Comparison of ENCODE assay signal across 11 mouse cellular contexts in genomic region chr5:110439565-110440310, GRCm38 (mm10). TPM values are rescaled to one million over a fixed set of nuclear protein-coding genes. Genes with fewer than 3 reads are reported as not detected.
DNase-seq lines count a peak whose midpoint lies in the region; ATAC-seq and TF ChIP-seq lines count a peak whose summit lies in the region.
"Had no signal": no experiment of that assay in that cellular context is flagged by ENCODE, and none has a peak within 500 bp of the region (broad histone marks: within the 10 kb centered on the region; RNA-seq: fewer than 3 reads in every experiment).

No protein-coding gene starts in this region.

- intact Hi-C loops in heart, postnatal 10 days (cut with DNase I) = no loop called here

- H3K36me3 ChIP-seq in kidney, adult 2 months (ENCODE audit: control insufficient read depth, insufficient read depth, low read length) = no peaks in the 10 kb centered on the region
- no peaks in the 10 kb centered on the region for H3K36me3 ChIP-seq in kidney, embryonic 14.5 days (ENCODE audit: control insufficient read depth, insufficient read depth, low read length)
- no peaks in the 10 kb centered on the region for H3K36me3 ChIP-seq in hindbrain, postnatal 0 days (ENCODE audit: insufficient read depth, low read length)
- H3K36me3 ChIP-seq: limb, embryonic 12.5 days had no signal

- no peak overlapping the region for H3K9ac ChIP-seq in kidney, embryonic 14.5 days (ENCODE audit: low read depth, low read length)
- H3K9ac ChIP-seq in hindbrain, postnatal 0 days (replicated peaks; ENCODE audit: low read length) = no peak overlapping the region
- H3K9ac ChIP-seq: limb, embryonic 12.5 days had no signal

- H3K4me2 ChIP-seq in kidney, embryonic 14.5 days (replicated peaks; ENCODE audit: low read depth, low read length) = no peak overlapping the region; the same call in 1 of the 2 replicates
- no peak overlapping the region for H3K4me2 ChIP-seq in hindbrain, postnatal 0 days (ENCODE audit: low read depth, low read length)
- H3K4me2 ChIP-seq: limb, embryonic 12.5 days had no signal

- no peaks in the 10 kb centered on the region for H3K9me3 ChIP-seq in kidney, embryonic 14.5 days (ENCODE audit: control insufficient read depth, low read length)
- H3K9me3 ChIP-seq in hindbrain, postnatal 0 days (ENCODE audit: low read length) = no peaks in the 10 kb centered on the region
- H3K9me3 ChIP-seq: limb, embryonic 12.5 days had no signal

- no peak overlapping the region for H3K4me3 ChIP-seq in kidney, adult 2 months (ENCODE audit: insufficient read depth, low read depth, low read length)
- no peak overlapping the region for H3K4me3 ChIP-seq in kidney, embryonic 14.5 days (ENCODE audit: low read length)
- H3K4me3 ChIP-seq in hindbrain, postnatal 0 days (ENCODE audit: low read length) = no peak overlapping the region
- H3K4me3 ChIP-seq: limb, embryonic 12.5 days had no signal

- no peak for ATAC-seq in kidney, embryonic 14.5 days (ENCODE audit: low FRiP score, low TSS enrichment)
- no peak for ATAC-seq in hindbrain, postnatal 0 days

- H3K27me3 ChIP-seq in kidney, adult 2 months (replicated peaks; ENCODE audit: control insufficient read depth, insufficient read depth, low read length) = no peaks in the 10 kb centered on the region
- no peaks in the 10 kb centered on the region for H3K27me3 ChIP-seq in kidney, embryonic 14.5 days (ENCODE audit: control insufficient read depth, insufficient read depth, low read length)
- no peaks in the 10 kb centered on the region for H3K27me3 ChIP-seq in hindbrain, postnatal 0 days (ENCODE audit: insufficient read depth, low read length)
- H3K27me3 ChIP-seq: limb, embryonic 12.5 days had no signal

- DNase-seq in kidney, adult 2 months = peak; percentile 85
- DNase-seq in cerebellum, adult 18-20 months = peak; percentile 78 to 82
- DNase-seq in heart, postnatal 10 days = peak; percentile 67 to 73
- peak; percentile 49 for DNase-seq in lung, postnatal 25 days (ENCODE audit: low spot score)
- no peak for DNase-seq in urinary bladder, adult 2 months (ENCODE audit: low spot score)
- no peak for DNase-seq in thymus, postnatal 4 days
- no peak for DNase-seq in hindbrain, postnatal 0 days (ENCODE audit: low spot score)
- DNase-seq: right cerebral cortex, postnatal 4 days; thymus, adult 2 months had no signal

- TF ChIP-seq CTCF in kidney, adult 2 months (conservative IDR thresholded peaks at IDR 0.05; ENCODE audit: insufficient read depth, insufficient read length, low read depth, low read length) = no peak
- TF ChIP-seq CTCF in hindbrain, postnatal 0 days (IDR thresholded peaks at IDR 0.05; ENCODE audit: low read depth) = no peak

- H3K27ac ChIP-seq in kidney, adult 2 months (ENCODE audit: insufficient read depth, low read depth, low read length) = no peak overlapping the region
- no peak overlapping the region for H3K27ac ChIP-seq in kidney, embryonic 14.5 days (ENCODE audit: low read depth, low read length)
- no peak overlapping the region for H3K27ac ChIP-seq in hindbrain, postnatal 0 days
- H3K27ac ChIP-seq: limb, embryonic 12.5 days had no signal

- no peak for TF ChIP-seq POLR2A in kidney, adult 2 months (IDR thresholded peaks at IDR 0.05; ENCODE audit: low read depth, low read length)

- H3K4me1 ChIP-seq in kidney, adult 2 months (ENCODE audit: control insufficient read depth, insufficient read depth, low read length) = peaks cover 28% of the 10 kb centered on the region
- peaks cover 5% of the 10 kb centered on the region; the same call in 1 of the 2 replicates for H3K4me1 ChIP-seq in kidney, embryonic 14.5 days (ENCODE audit: control insufficient read depth, insufficient read depth, low read length)
- H3K4me1 ChIP-seq in hindbrain, postnatal 0 days (ENCODE audit: insufficient read depth, low read length) = 0 out of 2 replicates have a peak, but pooled peaks cover 7% of the 10 kb centered on the region

- 55% methylated on average over 3 of the region's 3 CpGs for WGBS in kidney, adult 2 months
- WGBS in kidney, embryonic 14.5 days = 73% methylated on average over 3 of the region's 3 CpGs
- 69% methylated on average over 3 of the region's 3 CpGs for WGBS in hindbrain, postnatal 0 days

RNA-seq across cellular contexts. Expression of gene Fbrsl1, which starts 8.6 kb away (rescaled TPM):
- 38.2 and 47.0 TPM in 2 replicates for polyA plus RNA-seq in kidney, adult 2 months (2012; rRNA removed)
- 15.7 and 16.7 TPM in 2 replicates for polyA plus RNA-seq in kidney, embryonic 14.5 days (2014; fragmentation: Nextera tagmentation; extraction: Ambion mirVana)
- 10 to 100 TPM; 51.1 to 55.1 TPM for total RNA-seq in heart, postnatal 10 days (2021)
- 22.1 and 36.4 TPM in 2 replicates for polyA plus RNA-seq in urinary bladder, adult 2 months (2012; rRNA removed)
- 38.0 and 41.1 TPM in 2 replicates for total RNA-seq in hindbrain, postnatal 0 days (2014; rRNA removed)
- polyA plus RNA-seq in hindbrain, postnatal 0 days (2015; fragmentation: Nextera tagmentation; extraction: Ambion mirVana) = 15.4 and 18.8 TPM in 2 replicates

Comparison
In these comparisons a context has a peak if more than half of its experiments do, and no peak if none do; other contexts are left out.
1. DNase-seq: peak in kidney, adult 2 months (single experiment), cerebellum, adult 18-20 months (2 of 2), heart, postnatal 10 days (2 of 2) and lung, postnatal 25 days (single experiment); none in urinary bladder, adult 2 months (single experiment), thymus, postnatal 4 days (single experiment) and hindbrain, postnatal 0 days (single experiment).